Mouse (Mus musculus) kidney, adult 2 months (tissue): ENCODE results near the gene Lyrm1.

Experiments
- CTCF ChIP-seq: fragments of 200-500 bp; conservative IDR thresholded peaks from 2 replicates; pipeline ENCODE4 v1.5.1; 2011; ENCODE audit warnings: low read depth, mild to moderate bottlenecking, control low read depth, low read length, moderate library complexity, mixed read lengths; ENCODE audit not compliant: insufficient read depth, insufficient read length
- POLR2A ChIP-seq: fragments of 200-500 bp; IDR thresholded peaks from one replicate; pipeline ENCODE4 v1.6.1; 2011; ENCODE audit warnings: low read depth, low read length, control low read depth

DNA sequence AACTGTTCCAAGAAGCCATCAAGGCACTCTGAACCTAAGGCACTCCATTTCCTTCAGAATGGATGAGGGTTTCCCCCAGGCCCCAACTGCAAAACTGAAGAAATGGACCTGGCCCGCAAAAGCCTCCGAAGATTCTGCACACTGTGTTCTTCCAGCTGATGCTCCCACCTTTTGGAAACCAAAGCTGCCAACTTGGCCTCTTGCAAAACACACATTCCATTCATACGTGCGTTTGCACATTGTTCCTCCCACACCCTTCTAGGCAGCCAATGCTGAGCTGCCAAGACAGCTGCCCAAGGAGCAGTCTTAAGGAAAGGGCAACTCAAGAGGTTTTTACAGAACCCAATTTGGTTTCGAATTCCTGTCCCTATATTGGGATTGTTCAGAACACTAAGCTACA is 44.9 kb upstream of the Lyrm1 start:
- TF ChIP-seq CTCF (no peak), POLR2A (no peak)
